Mouse (Mus musculus) WW6 (cell line): ENCODE measurements around the gene Ccnt1.
"Not testable (repeated sequence)": the region's sequence is repeated elsewhere in the genome, so short reads cannot be mapped to it uniquely, and the experiment has no call there.

Source experiments
- DNase-seq: peaks from one replicate; pipeline ENCODE4 v3.0.0-alpha.2; 2013; ENCODE audit warnings: low read depth, low spot score

The Ccnt1 gene

GRCm38 (mm10) chr15:98546843-98547242 lies 23.9 kb downstream of the Ccnt1 start:
- DNase-seq: no peak

DNA sequence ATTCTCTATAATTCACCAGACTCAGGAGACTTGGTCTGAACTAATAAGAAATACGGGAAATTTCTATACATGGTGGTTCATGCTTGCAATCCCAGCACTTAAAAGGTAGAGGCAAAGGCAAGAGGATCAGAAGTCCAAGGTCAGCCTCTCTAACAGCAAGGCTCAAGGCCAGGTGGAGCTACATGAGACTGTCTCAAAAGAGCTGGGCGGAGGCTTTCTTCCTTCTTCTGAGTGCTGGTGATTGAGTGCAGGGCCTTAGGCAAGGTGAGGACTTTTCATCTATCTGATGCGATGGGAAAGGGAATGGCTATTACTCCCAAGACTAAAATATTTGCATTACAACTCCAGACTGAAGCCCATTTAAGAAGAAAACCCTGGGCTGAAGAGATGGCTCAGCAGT lies 25.6 kb downstream of the Ccnt1 start:
- no peak for DNase-seq

- DNase-seq: no peak
Observed at GRCm38 (mm10) chr15:98543341-98543740, 27.4 kb downstream of the Ccnt1 start.

GRCm38 (mm10) chr15:98541064-98541463 lies 29.7 kb downstream of the Ccnt1 start:
- no peak for DNase-seq

- no peak for DNase-seq
Observed at GRCm38 (mm10) chr15:98537923-98538322, 32.8 kb downstream of the Ccnt1 start.

DNA sequence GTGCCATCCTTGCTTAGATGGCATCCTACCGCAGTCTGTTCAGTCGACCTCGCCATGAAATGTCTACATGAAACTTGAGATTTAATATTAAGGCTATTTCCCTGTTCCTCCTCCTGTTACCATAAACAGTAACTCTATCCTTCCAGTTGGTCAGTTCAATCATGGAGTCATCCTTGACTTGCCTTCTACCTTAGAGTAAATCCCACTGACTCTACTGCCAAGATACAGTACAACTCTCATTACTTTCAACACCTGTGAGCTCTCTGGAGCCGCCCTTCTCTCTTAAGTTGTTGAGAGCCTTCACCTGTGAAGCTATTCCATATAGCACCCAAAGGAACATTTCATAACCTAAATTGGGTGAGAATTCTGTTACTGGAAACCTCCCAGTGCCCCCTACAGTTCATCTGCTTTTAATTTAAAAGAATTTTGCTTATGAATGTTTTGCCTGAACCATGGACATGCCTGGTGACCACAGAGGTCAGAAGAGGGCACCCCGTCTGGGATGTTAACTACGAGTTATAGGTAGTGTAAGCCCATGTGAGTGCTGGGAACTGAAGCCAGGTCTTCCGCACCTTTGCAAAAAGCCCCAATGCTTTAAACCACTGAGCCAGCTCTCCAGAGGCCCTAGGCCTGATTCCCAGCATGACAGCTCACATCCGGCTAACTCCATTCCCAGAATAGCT lies 33.8 kb downstream of the Ccnt1 start:
- no peak for DNase-seq

- DNase-seq: no peak
Observed at GRCm38 (mm10) chr15:98535921-98536320, 34.8 kb downstream of the Ccnt1 start.

- DNase-seq: peak; percentile 96
Observed at GRCm38 (mm10) chr15:98533881-98534627, 36.7 kb downstream of the Ccnt1 start, which contains the start of gene Kansl2. Gene Kansl2 (minus strand): TSS chr15:98534264.

- no peak for DNase-seq
Observed at GRCm38 (mm10) chr15:98533035-98533531, 37.6 kb downstream of the Ccnt1 start.

- DNase-seq: no peak
Observed at GRCm38 (mm10) chr15:98532281-98532680, 38.4 kb downstream of the Ccnt1 start.

DNA sequence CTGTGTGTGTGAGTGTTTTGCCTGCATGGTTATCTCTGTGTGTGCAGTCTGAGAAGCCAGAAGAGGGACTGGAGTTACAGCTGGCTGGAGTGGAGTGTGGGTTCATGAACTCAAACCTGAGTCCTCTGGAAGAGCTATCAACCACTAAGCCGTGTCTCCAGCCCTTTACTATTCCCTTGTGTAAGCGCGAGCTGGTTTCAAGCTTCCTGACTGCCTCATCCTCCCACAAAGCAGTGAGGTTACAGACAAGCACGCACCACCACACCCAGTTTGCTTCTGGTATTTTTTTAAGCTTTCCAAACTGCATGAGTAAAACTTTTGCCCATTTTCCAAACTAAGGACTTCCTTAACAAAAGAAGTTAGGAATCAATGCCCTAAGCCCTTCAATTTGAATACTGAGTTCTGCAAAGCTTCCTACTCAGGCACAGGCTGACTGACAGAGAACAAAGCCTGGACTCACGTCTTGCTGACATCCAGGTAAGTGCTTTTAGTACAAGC lies 42.6 kb downstream of the Ccnt1 start:
- no peak for DNase-seq

- DNase-seq: no peak
Observed at GRCm38 (mm10) chr15:98527056-98527771, 43.5 kb downstream of the Ccnt1 start.

GRCm38 (mm10) chr15:98526057-98526456 lies 44.7 kb downstream of the Ccnt1 start:
- DNase-seq: no peak

DNA sequence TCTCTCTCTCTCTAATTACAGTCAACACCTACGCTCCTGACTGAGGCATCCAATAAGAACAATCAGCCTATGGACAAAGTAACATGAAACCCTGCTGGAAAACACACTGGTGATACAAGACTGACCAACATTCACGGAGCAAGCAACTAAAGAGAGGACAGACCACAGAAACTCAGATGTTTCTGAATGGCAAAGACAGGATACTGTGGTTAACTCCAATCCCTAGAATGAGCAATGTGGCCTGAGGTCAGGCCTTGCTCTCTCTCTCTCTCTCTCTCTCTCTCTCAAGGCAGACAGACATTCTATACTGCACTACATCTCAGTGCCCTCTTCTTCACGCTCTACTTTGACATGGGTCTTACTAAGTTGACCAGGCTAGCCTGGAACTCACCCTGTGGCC lies 49.5 kb downstream of the Ccnt1 start:
- no peak for DNase-seq

DNA sequence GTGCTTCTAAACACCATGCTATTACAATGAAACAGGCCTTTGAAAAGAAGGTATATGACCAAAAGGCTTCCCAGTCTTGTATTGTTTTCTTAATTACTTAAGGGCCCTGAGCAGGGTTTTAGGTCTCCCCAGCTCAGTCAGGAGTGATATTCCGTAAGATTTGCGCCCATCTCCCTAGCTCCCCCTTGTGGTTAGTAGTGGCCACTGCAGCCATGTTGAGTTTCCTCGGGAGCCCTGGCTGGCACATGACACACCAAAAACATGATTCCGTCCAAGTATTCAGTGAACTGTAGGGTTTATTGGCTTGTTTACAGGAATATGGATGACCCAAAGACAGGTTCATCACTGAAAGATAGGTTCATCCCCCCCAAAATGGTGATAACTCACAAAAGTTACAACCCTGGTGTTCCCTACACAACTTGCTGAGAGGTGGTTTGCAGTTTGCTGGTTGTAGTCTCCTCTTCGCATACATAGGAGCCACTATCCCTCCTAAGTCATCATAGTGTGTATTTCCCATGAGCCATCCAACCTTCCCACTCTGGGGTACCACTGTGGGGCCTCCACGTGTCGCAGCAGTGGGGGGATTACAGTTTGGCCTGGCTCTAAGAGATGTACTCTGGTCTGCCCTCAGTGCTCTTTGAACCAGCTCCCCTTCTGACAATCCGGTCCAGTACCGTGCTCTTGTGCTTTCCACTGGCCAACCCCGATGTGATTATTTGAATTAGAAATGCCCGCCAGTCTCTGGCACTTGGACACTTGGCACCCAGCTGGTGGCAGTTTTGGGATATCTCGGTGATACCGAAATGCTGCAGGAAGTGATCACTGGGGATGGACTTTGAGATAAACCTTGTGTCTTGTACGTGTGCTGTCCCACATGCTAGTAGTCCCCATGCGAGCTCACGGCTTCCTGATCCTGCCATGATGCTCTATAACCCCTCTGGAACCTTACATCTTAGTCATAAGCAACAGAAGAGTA lies 53.1 kb downstream of the Ccnt1 start:
- DNase-seq: no peak

- not testable (repeated sequence) for DNase-seq
Observed at GRCm38 (mm10) chr15:98514845-98515244, 55.9 kb downstream of the Ccnt1 start.

DNA sequence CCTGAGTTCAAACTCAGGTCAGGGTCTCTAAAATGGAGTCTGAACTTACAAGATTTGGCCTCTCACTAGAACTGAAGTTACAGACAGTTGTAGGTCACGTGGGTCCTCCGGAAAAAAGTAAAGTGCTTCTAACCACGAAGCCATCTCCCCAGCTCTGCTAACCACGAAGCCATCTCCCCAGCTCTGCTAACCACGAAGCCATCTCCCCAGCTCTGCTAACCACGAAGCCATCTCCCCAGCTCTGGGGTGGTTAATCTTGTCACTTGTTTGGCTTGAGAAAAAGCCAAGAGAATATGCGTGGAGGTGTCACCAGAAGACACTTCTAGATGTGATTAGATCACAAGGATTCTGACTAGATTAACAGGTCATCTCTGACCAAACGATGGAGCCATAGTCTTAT lies 56.6 kb downstream of the Ccnt1 start:
- DNase-seq: no peak

GRCm38 (mm10) chr15:98513676-98514075 lies 57.0 kb downstream of the Ccnt1 start:
- not testable (repeated sequence) for DNase-seq

DNA sequence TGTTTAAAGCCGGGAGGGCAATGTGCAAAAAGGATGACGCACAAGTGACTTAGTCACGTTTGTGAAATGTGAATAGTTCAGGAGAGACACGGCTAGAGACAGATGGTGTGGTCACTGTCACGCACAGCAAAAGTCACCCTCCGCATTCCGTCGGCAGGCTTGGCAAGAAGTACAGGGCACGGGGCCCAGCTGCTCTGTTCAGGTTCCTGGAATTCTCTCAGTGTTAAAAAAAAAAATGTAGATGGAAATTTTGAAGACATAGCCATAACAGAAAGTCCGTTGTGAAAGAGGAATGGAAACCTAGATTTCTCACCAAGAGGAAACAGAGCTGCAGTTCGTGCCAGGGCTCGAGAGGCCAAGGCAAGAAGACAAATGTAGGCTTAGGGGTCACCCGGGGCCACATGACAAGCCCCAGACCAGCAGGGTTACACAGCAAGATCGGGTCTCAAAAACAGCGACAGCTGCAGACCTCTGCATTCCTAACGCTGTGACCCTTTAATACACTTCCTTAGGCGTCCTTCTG lies 57.9 kb downstream of the Ccnt1 start:
- no peak for DNase-seq

- no peak for DNase-seq
Observed at GRCm38 (mm10) chr15:98512232-98512631, 58.5 kb downstream of the Ccnt1 start.
